8 mouse cellular contexts compared by ENCODE assay signal in the genomic region with DNA sequence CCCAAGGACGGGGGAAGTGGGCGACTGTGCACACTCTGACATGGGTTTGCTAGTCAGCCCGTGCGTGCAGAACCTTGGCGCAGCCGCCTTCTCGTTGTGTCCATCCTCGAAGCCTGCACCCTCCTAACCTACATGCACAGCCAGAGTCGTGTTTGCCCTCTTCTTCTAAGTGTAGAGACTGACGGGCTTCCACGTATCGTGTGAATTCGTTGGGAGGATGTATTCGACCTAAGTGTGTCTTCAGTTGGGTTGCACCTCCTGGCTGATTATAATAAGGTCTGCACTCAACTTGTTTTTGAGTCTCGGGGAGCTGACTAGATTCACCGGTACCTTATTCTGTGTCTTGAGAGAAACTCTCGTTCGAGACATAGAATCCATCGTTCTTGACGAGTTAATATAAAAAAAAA. TPM values are rescaled to one million over a fixed set of nuclear protein-coding genes. Genes with fewer than 3 reads are reported as not detected.
DNase-seq lines count a peak whose midpoint lies in the region; ATAC-seq and TF ChIP-seq lines count a peak whose summit lies in the region.

No protein-coding gene starts in this region.

- peak overlapping the region; percentile 92 for H3K27ac ChIP-seq in liver, adult 2 months (replicated peaks; ENCODE audit: insufficient read depth, low read depth, low read length)
- H3K27ac ChIP-seq in embryonic facial prominence, embryonic 12.5 days = peak overlapping the region; percentile 99
- peak overlapping the region; percentile 99 for H3K27ac ChIP-seq in intestine, embryonic 16.5 days (ENCODE audit: low read length)
- peak overlapping the region; percentile 94 for H3K27ac ChIP-seq in neural tube, embryonic 12.5 days

- no peak for TF ChIP-seq CTCF in liver, adult 2 months (IDR thresholded peaks at IDR 0.05; ENCODE audit: low read depth, low read length)

- H3K4me3 ChIP-seq in liver, adult 2 months (ENCODE audit: insufficient read depth, low read depth, low read length) = peak overlapping the region; percentile 86
- H3K4me3 ChIP-seq in embryonic facial prominence, embryonic 12.5 days = peak overlapping the region; percentile 66
- peak overlapping the region; percentile 75 for H3K4me3 ChIP-seq in intestine, embryonic 16.5 days (ENCODE audit: low read length)
- peak overlapping the region; percentile 58 for H3K4me3 ChIP-seq in neural tube, embryonic 12.5 days

- DNase-seq in liver, adult 2 months (ENCODE audit: extremely low read depth, low read depth, low spot score) = no peak
- no peak for DNase-seq in liver
- DNase-seq in frontal cortex, postnatal 36 days (ENCODE audit: low spot score in 2 of 2) = no peak
- no peak for DNase-seq in left cerebral cortex, adult 8-10 months (ENCODE audit: low spot score in 2 of 2)
- DNase-seq in kidney, postnatal 10 days = no peak

- H3K4me1 ChIP-seq in liver, adult 2 months (ENCODE audit: control insufficient read depth, insufficient read depth, low read length) = peaks cover 19% of the 10 kb centered on the region
- peaks cover 10% of the 10 kb centered on the region for H3K4me1 ChIP-seq in embryonic facial prominence, embryonic 12.5 days
- H3K4me1 ChIP-seq in intestine, embryonic 16.5 days (ENCODE audit: control insufficient read depth, insufficient read depth, low read length) = peaks cover 34% of the 10 kb centered on the region
- H3K4me1 ChIP-seq in neural tube, embryonic 12.5 days = peaks cover 20% of the 10 kb centered on the region

- H3K36me3 ChIP-seq in liver, adult 2 months (ENCODE audit: control insufficient read depth, insufficient read depth, low read length) = no peaks in the 10 kb centered on the region
- no peaks in the 10 kb centered on the region; the same call in 1 of the 2 replicates for H3K36me3 ChIP-seq in embryonic facial prominence, embryonic 12.5 days
- no peaks in the 10 kb centered on the region for H3K36me3 ChIP-seq in intestine, embryonic 16.5 days (ENCODE audit: control insufficient read depth, insufficient read depth, low read length)
- H3K36me3 ChIP-seq in neural tube, embryonic 12.5 days = no peaks in the 10 kb centered on the region

- WGBS in liver, adult 2 months = 3% methylated on average over 20 of the region's 20 CpGs
- 10% methylated on average over 20 of the region's 20 CpGs for WGBS in embryonic facial prominence, embryonic 12.5 days
- 4% methylated on average over 20 of the region's 20 CpGs for WGBS in intestine, embryonic 16.5 days
- 8% methylated on average over 20 of the region's 20 CpGs for WGBS in neural tube, embryonic 12.5 days

- no peaks in the 10 kb centered on the region for H3K27me3 ChIP-seq in liver, adult 2 months (ENCODE audit: control insufficient read depth, insufficient read depth, low read length)
- no peaks in the 10 kb centered on the region for H3K27me3 ChIP-seq in embryonic facial prominence, embryonic 12.5 days
- no peaks in the 10 kb centered on the region for H3K27me3 ChIP-seq in intestine, embryonic 16.5 days (replicated peaks; ENCODE audit: control insufficient read depth, insufficient read depth, low read length)
- no peaks in the 10 kb centered on the region for H3K27me3 ChIP-seq in neural tube, embryonic 12.5 days (replicated peaks)

- H3K4me2 ChIP-seq in embryonic facial prominence, embryonic 12.5 days (replicated peaks) = peak overlapping the region; percentile 68
- H3K4me2 ChIP-seq in intestine, embryonic 16.5 days (ENCODE audit: low read depth, low read length) = peak overlapping the region; percentile 88
- H3K4me2 ChIP-seq in neural tube, embryonic 12.5 days (replicated peaks) = peak overlapping the region; percentile 80

- TF ChIP-seq POLR2A in liver, adult 2 months (IDR thresholded peaks at IDR 0.05; ENCODE audit: extremely low read depth, insufficient read depth, low read length) = no peak

- peak overlapping the region; percentile 95 for H3K9ac ChIP-seq in liver, adult 2 months (ENCODE audit: low read depth, low read length)
- peak overlapping the region; percentile 87 for H3K9ac ChIP-seq in embryonic facial prominence, embryonic 12.5 days
- H3K9ac ChIP-seq in intestine, embryonic 16.5 days (ENCODE audit: low read depth, low read length) = peak overlapping the region; percentile 99
- peak overlapping the region; percentile 89 for H3K9ac ChIP-seq in neural tube, embryonic 12.5 days

- H3K9me3 ChIP-seq in embryonic facial prominence, embryonic 12.5 days = no peaks in the 10 kb centered on the region
- no peaks in the 10 kb centered on the region for H3K9me3 ChIP-seq in intestine, embryonic 16.5 days (ENCODE audit: control insufficient read depth, low read length)
- H3K9me3 ChIP-seq in neural tube, embryonic 12.5 days = no peaks in the 10 kb centered on the region; the same call in 1 of the 2 replicates

- no peaks in the 10 kb centered on the region for H3K79me2 ChIP-seq in liver, adult 2 months (ENCODE audit: control insufficient read depth, insufficient read depth, low read length)

- ATAC-seq in embryonic facial prominence, embryonic 12.5 days (ENCODE audit: insufficient number of reproducible peaks, insufficient read depth, low FRiP score, low TSS enrichment) = no peak
- peak; percentile 38 for ATAC-seq in intestine, embryonic 16.5 days
- ATAC-seq in neural tube, embryonic 12.5 days (ENCODE audit: low FRiP score, low read depth) = peak; percentile 63; the same call in 1 of the 2 replicates

RNA-seq across cellular contexts. Expression of gene Ptma, which starts 38.6 kb away (rescaled TPM):
- 259 and 274 TPM in 2 replicates for total RNA-seq in liver, adult 2 months (2014; rRNA removed)
- 214 and 240 TPM in 2 replicates for polyA plus RNA-seq in liver, adult 2 months (2012; rRNA removed)
- 3,116 and 3,315 TPM in 2 replicates for polyA plus RNA-seq in embryonic facial prominence, embryonic 12.5 days (2016; fragmentation: Nextera tagmentation; extraction: Ambion mirVana)
- polyA plus RNA-seq in intestine, embryonic 16.5 days (2015; fragmentation: Nextera tagmentation; extraction: Ambion mirVana) = 1,684 and 1,813 TPM in 2 replicates
- 2,887 and 2,907 TPM in 2 replicates for polyA plus RNA-seq in neural tube, embryonic 12.5 days (2016; fragmentation: Nextera tagmentation; extraction: Ambion mirVana)
- total RNA-seq in left cerebral cortex, adult 8-10 months (2022) = 100 to 1,000 TPM; 407 to 432 (median 416) TPM
